Mouse (Mus musculus) cortical plate, adult 2 months (tissue): ENCODE results near the gene Hspg2.

Source experiments
- CTCF ChIP-seq: fragments of 200-500 bp; IDR thresholded peaks from 2 replicates; pipeline ENCODE4 v1.5.1; 2011; ENCODE audit warnings: mild to moderate bottlenecking, control low read depth, low read length; ENCODE audit not compliant: insufficient read depth; ENCODE audit errors: extremely low read depth
- POLR2A ChIP-seq: fragments of 200-500 bp; IDR thresholded peaks from 2 replicates; pipeline ENCODE4 v1.6.1; 2011; ENCODE audit warnings: mild to moderate bottlenecking, low read length, control low read depth; ENCODE audit not compliant: insufficient read depth; ENCODE audit errors: extremely low read depth

DNA sequence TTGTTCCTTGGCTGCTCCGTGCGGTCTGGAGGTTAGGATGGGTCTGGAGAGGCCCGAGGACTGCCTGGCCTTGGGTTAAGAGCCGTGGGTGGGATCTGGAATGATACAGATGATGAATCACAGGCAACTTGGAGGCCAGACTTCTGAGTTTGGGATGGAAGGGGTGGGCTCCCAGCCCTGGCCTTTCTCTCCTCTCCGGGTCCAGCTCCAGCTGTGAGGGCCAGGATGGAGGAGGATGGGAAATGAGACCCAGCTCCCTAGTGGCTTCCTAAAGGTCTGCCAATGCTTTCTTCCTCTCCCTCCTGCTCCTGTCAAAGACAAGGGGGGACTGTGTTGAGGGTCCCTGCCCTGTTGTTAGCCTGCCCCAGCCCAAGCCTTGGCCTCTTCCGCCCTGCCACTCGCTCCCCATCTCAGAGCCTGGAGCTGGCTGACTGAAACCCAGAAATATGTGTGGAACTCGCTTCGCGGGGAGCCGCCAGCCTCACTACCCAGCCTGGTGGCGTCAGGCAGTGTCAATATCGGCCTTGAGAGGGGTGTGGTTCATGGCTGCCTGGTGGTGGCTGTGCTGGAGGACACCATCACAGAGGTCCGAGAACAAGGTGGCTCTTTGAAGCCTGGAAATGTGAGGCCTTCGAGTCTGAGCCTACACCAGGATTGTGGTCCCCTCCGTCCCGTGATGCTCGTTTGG is 5.3 kb downstream of the Hspg2 start:
- TF ChIP-seq CTCF = no peak
- no peak for TF ChIP-seq POLR2A
